Mouse (Mus musculus): ENCODE measurements around the gene Tnks2.
"Not testable (repeated sequence)": the region's sequence is repeated elsewhere in the genome, so short reads cannot be mapped to it uniquely, and the experiment has no call there.

The Tnks2 gene

DNA sequence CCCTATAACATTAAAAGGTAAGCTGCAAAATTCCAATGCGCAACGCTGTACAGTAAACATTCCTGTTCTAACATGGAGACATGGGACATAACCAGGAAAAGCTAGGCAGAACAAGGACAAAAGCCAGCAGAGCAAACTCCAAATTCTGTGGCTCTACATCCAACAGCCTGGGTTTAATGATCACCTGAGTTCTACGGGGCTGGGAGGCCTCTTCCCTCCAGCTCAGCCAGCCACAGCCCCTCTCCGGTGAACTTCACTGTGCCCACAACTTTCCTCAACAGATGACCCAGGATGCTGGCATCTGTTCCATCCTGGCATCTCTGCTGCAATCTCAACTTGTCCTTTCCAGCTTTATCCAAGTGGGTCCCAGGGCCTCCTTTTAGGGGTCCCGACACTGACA, 6.4 kb upstream of the Tnks2 start:
- no peak for DNase-seq (ENCODE audit: low spot score)

DNA sequence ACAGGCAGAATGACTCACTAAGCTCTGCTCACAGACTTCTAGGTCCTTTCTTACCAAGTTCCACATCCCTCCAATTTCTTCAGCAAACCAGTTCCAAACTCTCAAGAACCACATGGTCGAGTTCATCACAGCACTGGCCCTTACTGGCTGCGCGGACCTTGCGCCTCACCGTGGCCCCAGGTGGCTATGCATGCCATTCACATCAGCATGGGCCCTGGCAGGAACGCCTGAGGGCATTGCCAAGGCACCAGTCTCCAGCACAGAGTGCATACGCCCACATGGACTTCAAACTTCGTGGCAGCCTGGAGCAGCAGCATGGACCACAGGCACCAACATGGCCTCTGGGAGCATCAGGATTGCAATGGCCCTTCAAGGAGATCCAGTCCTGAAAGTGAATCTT, 5.7 kb upstream of the Tnks2 start:
- DNase-seq (ENCODE audit: low spot score) = no peak

DNA sequence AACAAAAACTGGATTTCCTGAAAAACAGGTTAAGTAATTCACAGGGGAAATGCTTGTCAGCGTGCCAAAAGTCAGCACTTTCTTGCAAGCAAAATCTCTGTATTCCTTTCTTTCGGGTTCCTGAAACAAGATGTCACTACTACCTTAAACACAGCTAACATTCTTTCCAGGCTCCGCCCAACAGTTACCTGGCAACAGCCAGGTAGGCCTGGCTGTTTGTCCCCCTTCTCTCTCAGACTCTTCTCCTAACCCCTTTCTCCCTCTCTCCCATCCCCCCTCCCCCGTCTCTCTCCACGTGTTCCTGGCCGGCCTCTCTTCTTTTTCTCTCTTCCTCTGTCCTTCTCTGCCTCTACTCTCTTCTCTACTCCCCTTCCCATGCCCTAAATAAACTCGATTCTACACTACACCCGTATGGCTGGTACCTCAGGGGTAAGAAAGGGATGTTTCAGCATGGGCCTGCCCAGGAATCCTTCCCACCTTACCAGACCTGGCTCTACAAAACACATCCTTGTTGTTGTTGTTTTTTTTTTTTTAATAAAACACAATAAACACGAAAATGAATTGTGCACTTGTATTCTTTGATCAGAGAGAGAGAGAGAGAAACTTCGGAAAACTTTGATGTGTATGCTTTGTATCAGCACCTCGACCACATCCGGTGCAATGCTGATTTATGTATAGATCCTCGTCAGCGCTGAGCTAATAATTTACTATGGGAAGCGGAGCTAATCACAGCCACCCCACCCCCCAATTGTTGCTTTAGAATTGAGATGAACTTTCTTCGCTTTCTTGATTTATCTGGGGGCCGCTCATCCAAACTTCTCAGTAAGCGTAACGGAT, 863 bp upstream of the Tnks2 start:
- peak; percentile 54 for DNase-seq (ENCODE audit: low spot score)

DNA sequence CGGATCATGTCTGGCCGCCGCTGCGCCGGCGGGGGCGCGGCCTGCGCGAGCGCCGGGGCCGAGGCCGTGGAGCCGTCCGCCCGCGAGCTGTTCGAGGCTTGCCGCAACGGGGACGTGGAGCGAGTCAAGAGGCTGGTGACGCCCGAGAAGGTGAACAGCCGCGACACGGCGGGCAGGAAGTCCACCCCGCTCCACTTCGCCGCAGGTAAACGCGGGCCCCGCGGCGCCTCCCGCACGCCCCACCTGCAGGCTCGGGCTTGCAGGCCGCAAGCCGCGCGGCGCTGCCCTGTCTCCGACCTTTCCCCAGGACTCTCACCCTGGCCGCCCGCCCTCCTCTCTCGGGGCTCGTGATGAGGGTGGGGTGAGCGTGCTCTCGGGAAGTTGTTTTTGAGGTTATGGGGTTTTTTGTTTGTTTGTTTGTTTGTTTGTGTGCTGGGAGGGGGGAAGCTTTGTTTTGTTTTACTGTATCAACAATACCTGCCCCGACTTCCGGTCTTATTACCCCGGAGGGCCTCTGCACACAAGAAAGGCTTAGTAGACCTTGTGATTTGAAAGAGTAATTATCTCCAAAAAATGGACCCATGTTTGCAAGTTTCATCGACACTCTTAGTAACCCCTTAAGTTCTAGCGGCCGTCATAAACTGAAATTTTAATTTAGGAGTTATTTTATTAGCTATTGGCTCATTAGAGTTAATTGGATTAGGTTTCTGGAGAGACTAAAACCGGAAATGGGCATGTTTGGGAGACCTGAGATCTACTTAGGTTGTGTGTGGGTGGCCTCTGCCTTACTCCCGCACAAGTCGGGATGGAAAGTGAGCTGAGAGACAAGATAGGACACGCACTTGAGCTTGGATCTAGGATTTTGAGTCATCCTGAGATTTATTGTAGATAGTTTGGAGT, 750 bp downstream of the Tnks2 start:
- DNase-seq (ENCODE audit: low spot score) = peak; percentile 46

DNA sequence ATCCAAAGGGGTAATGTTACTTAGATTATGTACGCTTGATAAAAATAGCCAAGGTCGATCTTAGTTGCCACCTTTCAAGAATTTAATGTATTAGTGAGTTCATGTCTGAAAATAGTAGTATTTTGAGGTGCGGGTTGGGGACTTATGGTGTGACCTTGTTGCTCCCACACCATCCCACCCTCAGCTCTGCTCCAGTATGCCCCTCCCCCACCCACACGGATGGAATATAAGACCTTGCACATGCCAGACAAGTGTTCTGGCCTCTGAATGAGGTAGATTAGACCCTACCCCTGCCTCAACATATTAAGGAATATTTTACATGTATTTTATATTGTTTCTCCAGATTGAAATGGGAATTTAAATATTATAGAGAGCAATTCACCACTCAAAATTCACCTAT, 2.0 kb downstream of the Tnks2 start:
- DNase-seq (ENCODE audit: low spot score) = no peak

DNA sequence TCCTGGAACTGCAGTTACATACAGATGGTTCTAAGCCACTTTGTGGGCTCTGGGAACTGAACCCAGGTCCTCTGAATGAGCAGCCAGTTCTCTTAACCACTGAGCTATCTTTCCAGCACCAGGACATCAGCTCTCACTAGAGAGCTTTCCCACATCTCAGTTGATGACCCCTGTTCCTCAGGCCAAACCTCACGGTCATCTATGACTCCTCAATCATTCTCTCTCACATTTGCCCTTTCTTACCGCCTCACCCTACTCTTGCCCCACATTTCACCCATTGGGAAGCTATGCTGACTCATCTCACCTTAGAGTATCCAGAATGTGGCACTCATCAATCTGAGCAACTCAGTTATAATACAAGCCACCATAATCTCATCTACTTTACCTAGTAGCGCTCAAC, 6.3 kb downstream of the Tnks2 start:
- DNase-seq (ENCODE audit: low spot score) = no peak

DNA sequence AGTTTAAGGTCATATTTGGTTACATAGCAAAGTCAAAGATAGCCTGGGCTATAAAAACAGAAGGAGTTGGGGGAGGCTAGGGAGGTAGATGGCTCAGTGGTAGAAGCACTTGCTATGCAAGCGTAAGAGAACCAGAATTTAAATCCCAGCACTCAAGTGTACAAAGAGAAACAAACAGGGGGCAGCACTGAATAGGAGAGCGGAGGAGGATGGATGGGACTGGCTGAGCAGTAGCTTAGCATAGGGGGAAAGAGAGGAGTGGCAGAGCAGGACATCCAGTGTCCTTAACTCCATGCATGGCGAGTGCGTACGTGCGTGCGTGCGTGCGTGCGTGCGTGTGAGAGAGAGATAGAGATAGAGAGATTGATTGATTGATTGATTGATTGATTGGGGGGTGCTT, 9.8 kb downstream of the Tnks2 start:
- no peak for DNase-seq (ENCODE audit: low spot score)

DNA sequence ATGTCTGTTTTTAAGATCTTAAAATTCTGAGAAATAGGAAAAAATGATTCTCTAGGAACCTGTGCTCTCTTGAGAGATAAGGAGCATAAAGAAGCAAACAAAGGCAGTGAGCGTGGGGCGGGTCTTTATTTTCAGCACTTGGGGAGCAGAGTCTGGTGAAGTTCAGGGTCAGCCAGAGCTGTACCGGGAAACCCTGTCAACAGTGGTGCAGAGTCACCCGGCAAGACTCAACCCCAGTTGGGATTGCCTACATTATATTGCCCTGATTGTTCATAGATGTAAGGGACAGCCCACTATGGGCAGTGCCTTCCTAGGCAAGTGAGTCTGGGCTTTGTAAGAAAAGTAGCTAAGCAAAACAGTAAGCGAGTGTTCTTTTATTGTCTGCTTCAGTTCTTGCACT, 11.9 kb downstream of the Tnks2 start:
- no peak for DNase-seq (ENCODE audit: low spot score)

DNA sequence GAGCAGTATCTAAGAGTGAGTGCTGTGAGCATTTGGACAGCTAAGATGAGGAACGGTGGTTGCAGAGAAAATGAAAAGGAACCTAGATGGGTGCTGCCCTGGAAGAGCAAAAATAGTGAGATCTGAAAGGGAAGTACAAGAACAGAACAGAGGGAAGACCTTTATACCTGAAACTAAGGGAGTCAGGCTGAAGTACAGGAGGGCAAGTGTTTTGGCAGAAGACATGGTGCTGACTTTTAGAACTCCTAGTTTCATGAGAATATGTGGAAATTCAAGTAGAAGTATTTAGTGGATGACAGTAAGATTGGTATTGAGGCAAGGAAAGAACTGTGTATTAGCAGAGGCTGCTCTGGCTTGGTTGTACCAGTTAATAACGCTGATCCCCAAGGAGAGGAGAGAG, 19.8 kb downstream of the Tnks2 start:
- no peak for DNase-seq (ENCODE audit: low spot score)

DNA sequence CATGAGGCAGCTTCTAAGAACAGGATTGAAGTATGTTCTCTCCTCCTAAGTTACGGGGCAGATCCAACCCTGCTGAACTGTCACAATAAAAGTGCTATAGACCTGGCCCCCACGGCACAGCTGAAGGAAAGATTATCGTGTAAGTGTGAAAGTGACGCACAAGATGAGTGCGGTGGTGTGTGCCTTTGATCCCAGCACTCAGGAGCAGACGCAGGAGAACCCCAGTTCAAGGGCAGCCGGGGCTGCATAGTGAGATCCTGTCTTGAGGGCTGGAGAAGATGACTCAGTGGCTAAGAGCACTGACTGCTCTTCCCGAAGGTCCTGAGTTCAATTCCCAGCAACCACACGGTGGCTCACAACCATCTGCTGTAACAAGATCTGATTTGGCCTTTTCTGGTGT, 23.8 kb downstream of the Tnks2 start:
- no peak for DNase-seq (ENCODE audit: low spot score)

DNA sequence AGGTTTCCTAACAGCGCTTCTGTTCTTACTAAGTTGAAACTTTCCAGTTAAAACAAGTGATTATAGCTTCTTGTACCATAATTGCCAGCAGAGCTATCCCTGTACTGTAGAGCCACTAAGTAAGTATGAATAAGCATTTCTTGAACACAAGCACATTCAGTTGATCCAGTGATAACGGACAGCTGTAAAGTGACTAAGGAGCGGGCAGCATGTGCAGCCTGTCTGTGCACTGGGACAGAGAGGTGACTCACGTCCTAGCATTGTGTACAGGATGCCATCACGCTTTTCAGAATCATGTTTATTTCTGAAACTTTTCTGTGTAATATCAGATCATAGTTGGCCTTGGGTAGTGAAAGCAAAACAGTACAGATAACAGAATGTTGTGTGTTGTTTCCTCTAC, 26.4 kb downstream of the Tnks2 start:
- DNase-seq (ENCODE audit: low spot score) = no peak

DNA sequence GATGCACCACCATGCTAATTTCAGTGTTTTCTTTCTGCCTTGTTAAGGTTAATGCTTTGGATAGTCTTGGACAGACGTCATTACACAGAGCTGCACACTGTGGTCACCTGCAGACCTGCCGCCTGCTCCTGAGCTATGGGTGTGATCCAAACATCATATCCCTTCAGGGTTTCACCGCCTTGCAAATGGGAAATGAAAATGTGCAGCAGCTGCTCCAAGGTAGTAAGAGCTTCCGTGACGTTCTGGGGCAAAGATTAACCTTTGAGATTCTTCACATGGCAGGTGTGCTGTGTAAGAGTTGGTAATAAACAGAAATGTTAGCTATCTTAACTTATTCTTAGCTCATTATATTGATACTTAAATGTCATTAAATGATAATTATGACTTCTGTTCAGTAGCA, 31.9 kb downstream of the Tnks2 start:
- no peak for DNase-seq (ENCODE audit: low spot score)

DNA sequence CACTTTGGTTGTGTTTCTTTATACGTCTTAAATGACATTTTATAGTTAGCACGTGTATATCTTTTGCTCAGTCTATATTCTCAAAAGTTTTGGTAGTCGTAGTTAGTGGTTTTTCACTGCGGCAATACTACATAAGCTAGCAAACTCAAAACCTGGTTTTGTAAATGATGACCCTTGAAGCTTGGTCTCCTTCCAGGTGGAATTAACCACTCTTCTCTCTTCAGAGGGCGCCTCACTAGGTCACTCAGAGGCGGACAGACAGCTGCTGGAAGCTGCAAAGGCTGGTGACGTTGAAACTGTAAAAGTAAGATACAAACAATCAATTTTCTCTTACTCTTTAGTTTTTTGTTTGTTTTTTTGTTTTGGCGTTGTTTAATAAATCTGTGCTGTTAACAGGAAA, 33.4 kb downstream of the Tnks2 start:
- DNase-seq (ENCODE audit: low spot score) = no peak

DNA sequence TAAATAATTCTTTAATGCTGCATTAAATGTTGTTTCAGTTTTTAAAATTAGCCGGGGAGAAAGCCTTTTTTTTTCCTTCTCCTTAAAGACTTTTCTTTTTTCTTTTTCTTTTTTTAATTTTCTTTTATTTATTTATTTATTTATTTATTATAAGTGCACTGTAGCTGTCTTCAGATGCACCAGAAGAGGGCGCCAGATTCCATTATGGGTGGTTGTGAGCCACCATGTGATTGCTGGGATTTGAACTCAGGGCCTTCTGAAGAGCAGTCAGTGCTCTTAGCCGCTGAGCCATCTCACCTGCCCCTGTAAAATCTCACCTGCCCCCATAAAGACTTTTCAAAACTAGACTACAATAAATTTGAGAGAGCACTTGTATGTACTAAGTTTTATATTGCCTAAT, 34.6 kb downstream of the Tnks2 start:
- not testable (repeated sequence) for DNase-seq (ENCODE audit: low spot score)

DNA sequence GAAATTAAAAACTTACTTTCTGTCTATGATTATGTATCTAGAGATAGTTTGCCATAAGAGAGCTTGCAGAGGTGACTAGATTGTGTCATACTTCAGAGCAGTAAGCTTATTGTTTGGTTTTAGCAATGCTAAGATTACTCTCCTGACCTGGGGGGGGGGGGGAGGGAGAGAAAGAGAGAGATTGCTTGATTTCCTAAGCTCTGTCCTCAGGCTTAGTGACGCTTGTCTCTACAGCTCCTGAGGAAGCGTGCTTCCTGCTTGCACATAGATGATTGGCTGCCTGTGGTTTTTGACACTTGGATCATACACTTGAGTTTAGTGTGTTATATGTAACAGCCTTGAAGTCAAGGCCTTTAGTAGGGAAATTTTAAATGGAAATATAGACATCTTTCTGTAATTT, 40.6 kb downstream of the Tnks2 start:
- no peak for DNase-seq (ENCODE audit: low spot score)

DNA sequence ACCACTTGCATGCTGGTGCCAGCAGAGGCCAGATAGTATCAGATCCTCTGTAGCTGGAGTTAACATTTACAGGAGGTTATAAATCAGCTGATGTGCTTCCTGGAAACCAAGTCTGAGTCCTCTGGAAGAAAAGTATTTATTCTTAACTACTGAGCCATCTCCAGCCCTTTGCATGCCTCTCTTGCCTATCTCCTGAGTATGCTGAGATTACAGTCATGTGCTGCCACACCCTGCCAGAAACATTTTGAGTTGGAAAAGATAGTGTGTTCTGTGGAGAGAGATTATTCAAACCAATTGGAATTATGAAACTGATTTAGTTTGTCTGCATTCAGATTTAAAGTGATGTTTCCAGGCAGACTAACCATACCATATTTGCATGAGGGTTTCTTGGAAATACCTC, 43.3 kb downstream of the Tnks2 start:
- DNase-seq (ENCODE audit: low spot score) = no peak

DNA sequence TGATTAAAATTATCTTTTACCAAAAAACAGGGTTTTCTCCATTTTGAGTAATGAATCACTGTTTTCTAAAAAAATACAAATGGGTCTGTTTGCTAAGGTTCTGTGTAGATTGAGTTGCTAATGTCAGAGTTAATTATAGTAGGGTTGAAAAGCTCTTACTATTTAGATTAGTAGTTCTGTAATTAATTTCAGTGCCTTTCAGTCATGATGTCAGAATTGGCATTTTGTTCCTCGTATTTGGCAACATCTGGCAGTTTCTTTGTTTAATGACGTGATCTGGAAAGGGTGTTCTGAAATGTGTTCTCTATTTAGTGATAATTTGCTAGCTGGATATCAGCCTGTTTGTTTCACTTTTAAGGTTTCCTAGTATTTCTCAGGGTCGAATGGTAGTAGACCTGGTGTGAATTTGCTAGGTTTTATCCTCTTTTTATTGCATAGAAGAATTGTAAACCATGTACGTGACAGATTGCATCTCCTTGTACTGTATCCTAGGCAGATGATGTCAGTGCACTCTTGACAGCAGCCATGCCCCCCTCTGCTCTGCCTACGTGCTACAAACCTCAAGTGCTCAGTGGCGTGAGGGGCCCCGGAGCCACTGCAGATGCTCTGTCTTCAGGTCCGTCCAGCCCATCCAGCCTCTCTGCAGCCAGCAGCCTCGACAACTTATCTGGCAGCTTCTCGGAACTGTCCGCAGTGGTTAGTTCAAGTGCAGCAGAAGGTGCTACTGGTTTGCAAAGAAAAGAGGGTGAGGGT, 44.9 kb downstream of the Tnks2 start:
- DNase-seq (ENCODE audit: low spot score) = no peak

DNA sequence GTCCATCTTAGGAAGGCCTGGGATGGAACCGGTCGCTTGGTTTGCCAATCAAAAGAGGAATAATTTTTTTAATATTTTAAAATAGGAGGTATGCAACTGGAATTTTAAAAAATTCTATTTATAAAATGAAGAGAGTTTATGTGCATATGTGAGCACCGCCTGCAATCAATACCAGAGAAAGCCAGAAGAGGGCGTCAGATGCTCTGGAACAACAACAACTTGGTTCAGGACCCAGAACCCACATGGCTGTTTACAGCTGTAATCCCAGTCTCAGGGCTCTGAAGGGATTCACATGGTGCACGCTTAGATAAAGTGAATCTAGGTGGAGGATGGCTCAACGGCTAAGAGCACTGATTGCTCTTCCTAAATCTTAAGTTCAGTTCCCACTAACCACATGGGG, 49.1 kb downstream of the Tnks2 start:
- DNase-seq (ENCODE audit: low spot score) = no peak

DNA sequence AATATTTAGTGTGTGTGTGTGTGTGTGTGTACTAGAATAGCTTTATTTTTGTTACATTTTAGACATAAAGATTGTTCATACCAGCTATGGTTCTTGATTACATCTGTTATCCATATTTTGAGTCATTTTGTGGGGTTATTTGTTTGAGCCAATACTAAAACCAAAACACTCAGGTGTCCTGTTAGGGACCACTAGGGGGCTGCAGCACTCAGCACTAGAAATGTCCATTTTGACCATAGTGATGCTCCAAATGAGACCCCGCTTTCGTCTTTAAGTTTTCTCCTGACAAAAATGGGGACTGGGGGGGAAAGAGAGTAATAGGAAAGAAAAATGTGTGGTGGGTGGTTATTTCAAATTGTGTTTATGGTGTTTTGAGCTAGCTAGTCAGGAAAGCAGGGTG, 52.3 kb downstream of the Tnks2 start:
- no peak for DNase-seq (ENCODE audit: low spot score)

DNA sequence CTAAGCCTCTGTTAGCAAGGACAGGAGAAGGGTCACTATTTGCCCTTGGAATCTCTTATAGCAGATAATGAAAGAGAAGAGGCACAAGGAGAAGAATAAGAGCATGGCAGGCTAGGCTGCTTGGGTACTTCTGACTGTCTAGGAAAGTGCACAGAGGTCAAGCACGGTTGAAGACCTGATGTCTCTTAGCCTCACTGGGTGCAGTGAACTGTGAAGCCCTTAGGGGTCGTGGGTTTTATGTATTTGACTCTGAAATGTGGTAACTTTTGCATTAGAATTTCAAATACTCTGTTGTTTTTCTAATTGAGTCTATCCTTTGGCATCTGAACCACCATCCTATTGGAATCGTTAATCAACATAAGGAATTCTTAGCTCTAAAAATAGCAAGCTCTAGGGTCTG, 53.7 kb downstream of the Tnks2 start:
- DNase-seq (ENCODE audit: low spot score) = no peak

DNA sequence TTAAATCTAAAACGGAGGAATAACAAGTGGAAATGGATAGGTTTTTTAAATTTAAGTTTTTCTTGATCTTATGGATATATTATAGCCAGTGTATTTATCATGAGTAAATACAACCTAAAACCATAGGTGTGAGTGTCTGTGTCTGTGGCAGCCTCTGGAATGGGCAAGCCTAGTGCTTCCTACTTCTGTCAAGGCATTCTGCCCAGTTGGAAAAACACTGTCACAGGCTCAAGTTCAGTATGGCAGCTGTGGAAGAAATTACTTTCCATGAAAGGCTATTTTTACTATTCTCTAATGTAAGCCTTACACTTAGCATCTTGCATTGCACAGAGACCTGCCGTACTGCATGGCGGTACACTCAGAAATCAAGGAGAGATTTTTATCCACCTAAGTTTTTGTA, 57.7 kb downstream of the Tnks2 start:
- DNase-seq (ENCODE audit: low spot score) = no peak

DNA sequence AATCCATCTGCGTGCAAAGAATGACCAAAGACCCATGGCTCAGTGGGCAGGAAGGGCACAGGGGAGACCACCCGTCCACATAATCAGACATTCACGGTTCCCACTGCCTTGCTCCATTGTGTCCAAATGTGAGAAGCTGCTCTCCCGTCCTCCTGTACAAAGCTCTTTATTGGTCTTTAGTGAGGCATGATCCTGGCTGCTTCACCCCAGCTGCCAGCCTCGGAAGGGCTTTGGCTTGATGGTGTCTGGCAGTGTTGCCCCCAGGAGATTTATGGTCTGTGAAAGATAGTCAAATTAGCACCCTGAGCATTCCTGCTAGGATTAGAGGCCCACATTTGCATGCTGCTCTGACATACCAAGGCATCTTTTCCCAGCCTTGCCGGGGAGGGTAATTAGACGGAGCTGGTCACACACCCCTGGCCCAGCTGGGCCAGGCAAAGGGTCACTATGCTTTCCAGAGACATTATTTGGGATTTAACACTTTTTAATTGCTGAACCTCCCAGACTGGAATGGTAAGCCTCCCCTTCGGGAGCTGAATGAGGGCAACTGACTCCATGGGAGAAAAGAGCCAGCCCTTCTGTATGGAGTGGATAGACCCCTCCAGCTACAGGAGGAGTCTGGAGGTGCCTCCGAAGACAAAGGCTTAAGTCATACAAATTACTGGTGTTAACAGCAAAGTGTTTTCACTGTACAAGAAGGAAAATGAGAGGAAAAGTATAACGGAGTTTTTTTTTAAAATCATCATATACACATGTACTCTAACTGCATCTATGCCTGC, 62.9 kb downstream of the Tnks2 start:
- DNase-seq (ENCODE audit: low spot score) = no peak

Data from urinary bladder, postnatal 25 days (tissue).